Mouse (Mus musculus) stomach, embryonic 15.5 days (tissue): ENCODE measurements around the gene Slc6a21. TPM values are rescaled to one million over a fixed set of nuclear protein-coding genes. Genes with fewer than 3 reads are reported as not detected.

ENCODE experiments used
- ATAC-seq: fragments of 200-750 bp; cut with Nextera tagmentation; 2 replicates; pipeline ENCODE4 v1.8.0; 2017; ENCODE audit warnings: low read depth, moderate number of reproducible peaks, moderate TSS enrichment; ENCODE audit not compliant: insufficient read depth, low FRiP score
- H3K27ac ChIP-seq: fragments of 300-500 bp; sonication (generic); 2 replicates; pipeline ENCODE4 v1.5.1; 2015; ENCODE audit warnings: mild to moderate bottlenecking, inconsistent platforms
- H3K27me3 ChIP-seq: fragments of 300-500 bp; sonication (generic); replicated peaks from 2 replicates; pipeline ENCODE4 v1.6.1; 2015; ENCODE audit warnings: inconsistent platforms
- H3K36me3 ChIP-seq: fragments of 300-500 bp; sonication (generic); 2 replicates; pipeline ENCODE4 v1.6.1; 2015; ENCODE audit warnings: inconsistent platforms
- H3K4me1 ChIP-seq: fragments of 300-500 bp; sonication (generic); 2 replicates; pipeline ENCODE4 v1.6.1; 2015; ENCODE audit warnings: inconsistent platforms
- H3K4me2 ChIP-seq: fragments of 300-500 bp; sonication (generic); 2 replicates; pipeline ENCODE4 v1.6.1; 2015; ENCODE audit warnings: mild to moderate bottlenecking, inconsistent platforms
- H3K4me3 ChIP-seq: fragments of 300-500 bp; sonication (generic); replicated peaks from 2 replicates; pipeline ENCODE4 v1.5.1; 2015; ENCODE audit warnings: inconsistent platforms
- H3K9ac ChIP-seq: fragments of 300-500 bp; sonication (generic); 2 replicates; pipeline ENCODE4 v1.6.1; 2015; ENCODE audit warnings: inconsistent platforms
- H3K9me3 ChIP-seq: fragments of 300-500 bp; sonication (generic); 2 replicates; pipeline ENCODE4 v1.6.1; 2016; ENCODE audit warnings: inconsistent platforms
- WGBS: fragments of 180-500 bp; shearing (Covaris S2); methylation state at CpG from one replicate; pipeline ENCODE4 v1.1.7; 2015; 5-methylcytosine and 5-hydroxymethylcytosine counted together
- polyA plus RNA-seq: library from polyadenylated mRNA; unstranded; fragments of >200 nt; fragmentation: Nextera tagmentation; extraction: Ambion mirVana; gene quantifications from 2 replicates; pipeline ENCODE4 v1.2.1, GENCODE M21; 2015

Gene Slc6a21
- polyA plus RNA-seq, 1 experiment from 2014 or later: not detected

DNA sequence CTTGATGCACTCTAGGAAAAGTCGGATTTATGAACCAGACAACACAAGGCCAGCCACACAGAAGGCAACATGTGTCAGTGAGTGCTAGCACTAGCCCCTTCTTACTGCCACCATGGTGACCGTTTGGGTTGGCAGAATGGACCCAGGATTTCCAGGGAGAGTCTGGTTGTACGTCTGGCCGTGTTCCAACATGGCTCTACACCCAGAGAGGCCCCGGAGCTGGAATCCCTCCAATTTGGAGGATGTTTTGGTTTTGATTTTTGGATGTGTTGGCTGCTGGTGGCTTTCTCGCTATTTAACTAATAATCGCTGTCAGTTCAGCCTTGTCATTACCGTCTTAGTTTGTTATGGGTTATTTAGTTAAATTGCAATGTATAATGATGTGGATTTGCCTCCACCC, 25.3 kb downstream of the Slc6a21 start:
- Histone ChIP-seq H3K9me3 (no peaks in the 10 kb centered on the region), H3K36me3 (peaks cover 14% of the 10 kb centered on the region; the same call in 1 of the 2 replicates), H3K4me1 (0 out of 2 replicates have a peak, but pooled peaks cover 7% of the 10 kb centered on the region), H3K4me3 (no peak overlapping the region), H3K27ac (no peak overlapping the region), H3K4me2 (no peak overlapping the region), H3K27me3 (no peaks in the 10 kb centered on the region), H3K9ac (no peak overlapping the region)
- 54% methylated on average over 8 of the region's 8 CpGs for WGBS
- no peak for ATAC-seq

DNA sequence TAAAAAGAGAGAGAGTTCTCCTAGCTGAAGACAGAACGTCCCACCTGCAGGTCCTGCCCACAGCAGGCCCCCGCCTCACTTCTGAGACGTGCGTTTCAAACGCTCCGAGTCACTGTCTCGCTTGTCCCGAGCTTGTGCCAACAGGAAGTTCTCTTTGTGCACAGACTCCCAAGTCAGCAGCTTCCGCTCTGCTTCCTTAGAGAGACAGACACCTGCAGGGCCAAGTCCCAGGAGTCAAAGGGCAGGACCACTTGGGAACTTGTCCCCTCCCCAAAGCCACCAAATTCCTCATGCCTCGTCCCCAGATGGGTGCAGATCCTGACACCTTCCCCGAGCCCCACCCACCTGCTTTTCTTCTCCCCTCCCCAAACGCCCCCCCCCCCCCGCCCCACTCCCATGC, 27.6 kb downstream of the Slc6a21 start:
- peaks cover 18% of the 10 kb centered on the region for H3K36me3 ChIP-seq
- no peaks in the 10 kb centered on the region for H3K9me3 ChIP-seq
- no peak for ATAC-seq
- H3K27ac ChIP-seq: no peak overlapping the region
- whole genome bisulfite sequencing: 30% methylated on average over 11 of the region's 13 CpGs
- no peak overlapping the region for H3K9ac ChIP-seq
- H3K4me2 ChIP-seq: peak overlapping the region; percentile 30
- H3K4me1 ChIP-seq: 0 out of 2 replicates have a peak, but pooled peaks cover 7% of the 10 kb centered on the region
- H3K27me3 ChIP-seq: no peaks in the 10 kb centered on the region
- H3K4me3 ChIP-seq: peak overlapping the region; percentile 13; the same call in 1 of the 2 replicates

DNA sequence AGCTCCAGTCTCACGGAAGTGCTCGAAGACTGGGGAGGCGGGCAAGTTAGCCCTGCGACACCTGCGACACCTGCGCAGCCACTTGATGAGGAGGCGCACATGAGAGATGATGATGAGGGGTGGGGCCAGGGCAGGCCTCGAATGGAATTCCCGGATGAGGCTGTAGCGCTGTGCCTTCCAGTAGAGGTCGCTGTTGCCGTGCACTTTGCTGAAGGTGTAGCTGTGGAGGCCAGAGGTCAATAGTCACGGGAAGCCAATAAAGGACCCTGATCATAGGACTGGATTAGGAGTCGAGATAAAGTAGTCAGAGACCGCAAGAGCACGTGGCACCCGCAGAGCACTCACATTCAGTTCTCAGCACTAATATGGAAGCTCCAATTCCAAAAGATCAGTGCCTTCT, 28.0 kb downstream of the Slc6a21 start:
- peak; percentile 42 for ATAC-seq
- peak overlapping the region; percentile 30 for H3K4me2 ChIP-seq
- no peak overlapping the region for H3K9ac ChIP-seq

DNA sequence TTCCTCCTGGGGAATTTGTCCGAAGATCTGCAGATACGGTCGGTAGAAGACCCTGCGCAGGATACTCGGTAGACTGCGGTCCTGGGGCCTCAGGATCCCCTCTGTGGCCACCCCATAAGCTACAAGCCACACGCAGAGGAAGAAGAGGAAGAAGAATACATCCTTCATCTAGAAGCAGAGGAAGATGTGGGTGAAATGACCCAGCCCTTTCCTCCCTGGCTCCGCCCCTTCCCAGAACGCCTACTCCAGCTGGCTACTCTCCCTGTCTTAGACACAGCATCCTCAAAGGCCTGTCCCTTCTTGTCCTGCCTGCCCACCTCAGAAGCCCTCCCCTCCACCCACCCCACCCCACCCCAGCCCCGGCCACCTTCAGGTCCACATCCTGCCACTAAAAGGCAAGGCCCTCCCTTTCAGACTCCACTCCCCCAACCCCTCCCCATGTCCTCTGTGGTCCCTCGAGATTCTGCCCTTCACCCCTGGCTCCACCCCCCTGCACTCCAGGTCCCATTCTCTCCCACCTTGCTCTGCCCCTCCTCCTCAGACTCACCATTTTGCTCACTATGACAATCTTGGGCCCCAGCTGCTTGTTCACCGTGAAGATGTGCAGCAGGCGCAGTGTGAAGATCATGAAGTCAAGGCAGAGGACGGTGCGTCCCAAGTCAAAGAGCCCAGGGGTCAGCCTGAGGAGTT, 31.4 kb downstream of the Slc6a21 start:
- ATAC-seq: no peak
- no peak overlapping the region for H3K27ac ChIP-seq
- H3K9ac ChIP-seq: no peak overlapping the region
- H3K9me3 ChIP-seq: no peaks in the 10 kb centered on the region
- no peak overlapping the region for H3K4me2 ChIP-seq
- H3K36me3 ChIP-seq: peaks cover 18% of the 10 kb centered on the region
- no peak overlapping the region for H3K4me3 ChIP-seq
- H3K27me3 ChIP-seq: no peaks in the 10 kb centered on the region
- H3K4me1 ChIP-seq: peaks cover 6% of the 10 kb centered on the region
- WGBS: 65% methylated on average over 15 of the region's 15 CpGs

More for the DNA sequence above, 28.0 kb downstream of the Slc6a21 start:
- Histone ChIP-seq H3K9me3 (no peaks in the 10 kb centered on the region), H3K36me3 (peaks cover 21% of the 10 kb centered on the region), H3K27ac (no peak overlapping the region), H3K4me1 (0 out of 2 replicates have a peak, but pooled peaks cover 5% of the 10 kb centered on the region), H3K4me3 (peak overlapping the region; percentile 13; the same call in 1 of the 2 replicates), H3K27me3 (no peaks in the 10 kb centered on the region)
- 15% methylated on average over 16 of the region's 17 CpGs for WGBS

DNA sequence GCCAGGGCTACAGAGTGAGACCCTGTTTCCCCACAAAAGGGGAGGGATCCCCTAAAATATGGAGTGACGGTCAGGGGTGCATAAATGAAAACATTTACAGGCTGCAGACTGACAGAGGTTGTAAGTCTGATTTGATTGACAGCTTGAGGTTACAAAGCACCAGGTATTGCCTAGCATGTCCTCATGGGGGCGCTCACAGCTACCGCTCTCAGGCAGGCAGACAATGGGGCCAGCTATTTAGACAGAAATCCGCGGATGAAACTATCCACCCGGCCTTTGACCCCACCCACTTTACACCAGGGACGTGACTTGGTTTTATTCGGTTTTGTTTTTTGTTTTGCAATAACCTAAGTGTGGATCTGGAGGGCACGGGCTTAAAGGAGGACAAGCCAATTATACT, 32.1 kb downstream of the Slc6a21 start:
- no peak overlapping the region for H3K4me3 ChIP-seq
- no peak for ATAC-seq
- 22% methylated on average over 9 of the region's 9 CpGs for WGBS
- H3K4me1 ChIP-seq: peaks cover 10% of the 10 kb centered on the region
- no peaks in the 10 kb centered on the region for H3K27me3 ChIP-seq
- H3K27ac ChIP-seq: no peak overlapping the region
- no peaks in the 10 kb centered on the region for H3K9me3 ChIP-seq
- peaks cover 13% of the 10 kb centered on the region for H3K36me3 ChIP-seq
- no peak overlapping the region for H3K4me2 ChIP-seq
- H3K9ac ChIP-seq: no peak overlapping the region

DNA sequence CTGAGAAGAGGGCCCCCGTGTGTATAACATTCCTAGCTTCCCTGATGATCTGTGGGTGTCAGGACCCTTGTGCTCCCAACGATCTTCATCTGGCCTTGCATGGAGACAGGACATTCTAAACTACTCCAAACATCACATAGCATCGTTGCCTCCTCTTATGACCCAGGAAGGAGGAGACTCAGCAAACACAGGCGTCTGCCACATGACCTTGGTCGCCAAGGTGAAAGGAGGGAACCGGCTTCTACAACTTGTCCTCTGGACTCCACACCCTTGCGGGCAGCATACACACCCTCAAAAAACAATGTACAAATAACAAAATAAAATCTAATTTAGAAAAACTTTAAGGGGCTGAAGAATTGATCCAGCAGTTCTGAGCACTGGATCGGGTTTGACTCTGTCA, 34.7 kb downstream of the Slc6a21 start:
- H3K27ac ChIP-seq: no peak overlapping the region
- H3K27me3 ChIP-seq: no peaks in the 10 kb centered on the region
- peaks cover 15% of the 10 kb centered on the region for H3K36me3 ChIP-seq
- H3K4me3 ChIP-seq: no peak overlapping the region
- no peak for ATAC-seq
- no peak overlapping the region for H3K9ac ChIP-seq
- WGBS: 31% methylated on average over 8 of the region's 8 CpGs
- peaks cover 10% of the 10 kb centered on the region for H3K4me1 ChIP-seq
- H3K4me2 ChIP-seq: no peak overlapping the region
- no peaks in the 10 kb centered on the region for H3K9me3 ChIP-seq

DNA sequence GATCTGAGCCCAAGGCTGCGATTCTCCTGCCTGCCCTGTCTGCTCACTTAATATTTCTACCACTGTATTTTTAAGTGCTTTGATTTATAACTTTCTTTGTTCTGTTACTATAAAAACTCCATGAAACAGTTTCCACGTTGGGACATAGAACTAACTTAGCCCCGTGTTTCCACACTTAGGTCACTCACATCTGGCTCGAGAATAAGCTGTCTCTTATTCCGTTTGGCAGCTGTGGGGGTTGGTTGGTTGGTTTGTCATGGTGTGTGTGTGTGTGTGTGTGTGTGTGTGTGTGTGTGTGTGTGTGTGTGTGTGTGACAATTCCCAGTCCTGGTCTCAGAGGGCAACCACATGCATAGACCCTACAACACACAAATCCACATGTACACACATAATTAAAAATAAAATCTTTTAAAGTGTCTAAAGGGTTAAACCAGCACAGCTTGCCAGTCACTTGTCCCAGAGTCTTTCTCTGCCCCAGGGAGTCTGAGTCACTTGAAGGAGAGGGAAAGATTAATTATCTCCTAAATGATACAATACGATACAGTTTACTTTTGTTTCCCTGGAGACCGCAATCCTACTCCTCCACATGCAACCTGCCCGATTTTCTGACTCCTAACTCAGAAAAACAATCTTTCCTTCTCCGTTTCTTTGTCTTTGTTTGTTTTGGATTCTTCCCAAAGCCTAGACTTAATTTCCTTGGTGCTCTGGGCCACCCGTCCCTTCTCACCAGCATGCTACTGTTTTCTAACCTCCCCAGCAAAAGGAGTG, 35.6 kb downstream of the Slc6a21 start:
- WGBS: 17% methylated on average over 10 of the region's 10 CpGs
- ATAC-seq: no peak
- Histone ChIP-seq H3K4me3 (no peak overlapping the region), H3K4me1 (peaks cover 10% of the 10 kb centered on the region), H3K27me3 (no peaks in the 10 kb centered on the region), H3K9me3 (no peaks in the 10 kb centered on the region), H3K27ac (peak overlapping the region; percentile 71), H3K9ac (no peak overlapping the region), H3K36me3 (peaks cover 20% of the 10 kb centered on the region), H3K4me2 (no peak overlapping the region)

DNA sequence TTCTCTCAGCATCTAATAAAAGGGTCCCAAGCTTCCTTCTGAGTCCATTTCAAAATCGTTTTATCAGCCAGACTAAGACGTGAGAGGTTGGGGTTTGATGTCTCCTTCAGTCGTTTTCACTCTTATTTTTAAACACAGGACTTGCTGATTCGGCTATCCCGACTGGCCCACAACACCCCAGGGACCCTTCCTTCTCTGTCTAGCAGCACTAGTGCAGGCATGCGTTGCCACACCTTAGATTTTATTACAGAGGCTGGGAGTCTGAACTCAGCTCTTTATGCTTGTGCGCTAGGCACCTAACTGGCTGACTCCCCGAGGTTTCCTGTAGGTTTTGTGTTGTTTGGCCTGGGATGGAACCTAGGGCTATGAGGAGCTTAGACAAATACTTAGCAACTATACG, 36.2 kb downstream of the Slc6a21 start:
- WGBS: 33% methylated on average over 9 of the region's 9 CpGs
- Histone ChIP-seq H3K27me3 (no peaks in the 10 kb centered on the region), H3K9ac (no peak overlapping the region), H3K36me3 (peaks cover 18% of the 10 kb centered on the region), H3K4me3 (no peak overlapping the region), H3K9me3 (no peaks in the 10 kb centered on the region), H3K4me1 (peaks cover 10% of the 10 kb centered on the region), H3K27ac (peak overlapping the region; percentile 71), H3K4me2 (no peak overlapping the region)
- no peak for ATAC-seq

DNA sequence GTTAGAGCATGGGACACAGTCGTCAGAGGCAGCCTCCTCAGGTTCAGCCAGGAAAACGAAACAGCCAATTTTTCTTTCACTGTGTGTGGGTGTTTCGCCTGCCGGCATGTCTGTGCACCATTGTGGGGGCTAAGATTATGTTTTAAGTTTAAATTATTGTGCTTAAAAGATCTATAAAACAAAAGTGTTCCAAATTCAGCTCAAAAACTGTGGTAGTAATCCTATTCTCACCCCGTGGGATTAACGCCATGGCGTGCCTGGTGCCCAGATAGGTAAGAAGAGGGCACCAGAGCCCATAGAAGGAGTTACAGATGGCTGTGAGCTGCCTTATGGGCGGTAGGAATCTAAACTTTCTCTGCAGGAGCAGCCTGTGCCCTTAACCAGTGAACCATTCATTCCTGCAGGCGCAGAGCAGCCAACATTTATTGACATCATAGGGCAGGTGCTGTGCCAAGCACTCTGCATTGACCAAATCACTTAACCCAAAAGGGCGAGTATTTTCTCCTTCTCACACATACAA, 37.9 kb downstream of the Slc6a21 start:
- 81% methylated on average over 10 of the region's 10 CpGs for WGBS
- no peak for ATAC-seq
- H3K9me3 ChIP-seq: no peaks in the 10 kb centered on the region
- H3K4me1 ChIP-seq: peaks cover 10% of the 10 kb centered on the region
- no peak overlapping the region for H3K27ac ChIP-seq
- H3K4me3 ChIP-seq: no peak overlapping the region
- peaks cover 15% of the 10 kb centered on the region for H3K36me3 ChIP-seq
- no peak overlapping the region for H3K9ac ChIP-seq
- H3K4me2 ChIP-seq: no peak overlapping the region
- H3K27me3 ChIP-seq: no peaks in the 10 kb centered on the region

DNA sequence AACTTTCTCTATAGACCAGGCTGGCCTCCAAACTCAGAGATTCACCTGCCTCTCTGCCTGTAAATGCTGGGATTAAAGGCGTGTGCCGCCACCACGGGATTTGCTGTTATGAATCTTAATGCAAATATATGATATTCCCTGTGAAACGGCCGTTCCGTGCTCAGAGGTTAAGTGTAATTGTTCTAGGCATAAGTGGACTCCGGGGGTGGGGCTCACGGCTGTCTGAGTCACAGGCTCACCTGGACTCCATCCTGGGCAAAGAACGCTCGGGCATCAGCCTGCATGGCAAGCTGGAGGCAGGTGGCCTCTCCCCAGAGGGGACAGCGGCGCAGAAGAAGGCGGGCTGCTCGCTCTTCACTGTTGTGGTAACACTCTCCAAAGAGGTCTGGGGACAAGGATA, 39.2 kb downstream of the Slc6a21 start:
- 86% methylated on average over 14 of the region's 14 CpGs for WGBS
- Histone ChIP-seq H3K9ac (no peak overlapping the region), H3K4me3 (no peak overlapping the region), H3K27me3 (no peaks in the 10 kb centered on the region), H3K36me3 (peaks cover 16% of the 10 kb centered on the region; the same call in 1 of the 2 replicates), H3K4me2 (no peak overlapping the region), H3K27ac (no peak overlapping the region), H3K4me1 (peaks cover 10% of the 10 kb centered on the region), H3K9me3 (no peaks in the 10 kb centered on the region)
- ATAC-seq: no peak

DNA sequence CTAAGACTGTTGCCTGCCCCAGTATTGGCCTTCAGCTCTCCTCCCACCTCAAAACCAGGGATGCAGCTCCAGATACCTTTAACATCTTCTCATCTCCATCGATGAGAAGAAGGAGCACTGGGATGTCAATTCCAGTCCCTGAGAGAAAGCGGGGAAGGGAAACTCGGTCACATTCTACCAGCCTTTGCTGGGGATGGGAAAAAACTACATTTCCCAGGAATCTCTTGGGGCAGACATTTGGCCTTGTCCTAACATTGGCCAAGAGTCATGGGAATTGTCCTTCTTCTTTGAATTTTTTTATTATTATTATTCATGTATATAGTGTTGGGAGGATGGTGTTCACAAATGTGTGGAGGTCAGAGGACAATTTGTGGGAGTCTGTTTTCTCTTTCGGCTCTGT, 44.9 kb downstream of the Slc6a21 start:
- no peak overlapping the region for H3K27ac ChIP-seq
- 89% methylated on average over 4 of the region's 4 CpGs for WGBS

DNA sequence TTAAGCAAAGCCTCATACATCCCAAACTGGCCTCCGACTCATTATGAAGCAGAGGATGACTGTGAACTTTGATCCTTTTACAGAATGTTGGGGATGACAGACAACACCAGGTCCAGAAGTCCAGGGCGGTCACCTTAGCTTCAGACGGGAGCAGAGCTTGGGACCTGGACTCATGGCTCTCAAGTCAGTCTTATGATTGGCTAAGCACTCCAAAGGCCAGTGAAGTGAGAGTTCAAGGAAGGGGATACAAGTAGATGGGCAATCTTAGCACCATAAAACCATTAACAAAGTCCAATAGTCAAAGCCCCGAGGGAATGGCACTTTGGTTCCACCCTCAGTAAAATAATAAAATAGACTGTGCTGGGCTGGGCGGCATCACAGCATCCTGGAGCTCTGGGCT, 45.8 kb downstream of the Slc6a21 start:
- Histone ChIP-seq H3K4me1 (no peaks in the 10 kb centered on the region), H3K9ac (no peak overlapping the region), H3K4me3 (no peak overlapping the region), H3K36me3 (peaks cover 36% of the 10 kb centered on the region), H3K27ac (no peak overlapping the region), H3K9me3 (no peaks in the 10 kb centered on the region), H3K4me2 (no peak overlapping the region), H3K27me3 (no peaks in the 10 kb centered on the region)
- WGBS: 82% methylated on average over 5 of the region's 5 CpGs
- ATAC-seq: no peak

More for the DNA sequence above, 44.9 kb downstream of the Slc6a21 start:
- no peaks in the 10 kb centered on the region for H3K4me1 ChIP-seq
- H3K27me3 ChIP-seq: no peaks in the 10 kb centered on the region
- no peaks in the 10 kb centered on the region for H3K9me3 ChIP-seq
- no peak overlapping the region for H3K4me2 ChIP-seq
- no peak for ATAC-seq
- H3K36me3 ChIP-seq: peaks cover 41% of the 10 kb centered on the region
- no peak overlapping the region for H3K4me3 ChIP-seq
- H3K9ac ChIP-seq: no peak overlapping the region
